Mouse (Mus musculus): ENCODE data around the gene Wsb1.
"Not testable (repeated sequence)": the region's sequence is repeated elsewhere in the genome, so short reads cannot be mapped to it uniquely, and the experiment has no call there.

GRCm38 (mm10) chr11:79260126-79260525 is 5.7 kb upstream of the Wsb1 start:
- not testable (repeated sequence) for TF ChIP-seq CTCF (IDR thresholded peaks at IDR 0.05); POLR2A (IDR thresholded peaks at IDR 0.05; ENCODE audit: insufficient read depth, low read depth, low read length)
